Mouse (Mus musculus): ENCODE results near the gene Gm20388.

- 0 out of 2 replicates have a peak, but pooled peaks have one; percentile 2 for TF ChIP-seq CTCF (conservative IDR thresholded peaks at IDR 0.05; ENCODE audit: insufficient read depth, insufficient read length, low read depth, low read length)
- no peak for TF ChIP-seq POLR2A (IDR thresholded peaks at IDR 0.05; ENCODE audit: low read depth, low read length)
Measured at GRCm38 (mm10) chr8:120356067-120356466, 445.4 kb downstream of the Gm20388 start.

Measured in kidney, adult 2 months (tissue).